Mouse (Mus musculus) erythroblast, embryonic 14.5 days (primary cell): ENCODE data around the gene Prkch.

Experiments used
- GATA1 ChIP-seq: IDR thresholded peaks from 2 replicates; pipeline ENCODE4 v1.6.1; 2012; ENCODE audit warnings: low read length, inconsistent platforms, mixed read lengths
- TAL1 ChIP-seq: IDR thresholded peaks from 3 replicates; pipeline ENCODE4 v1.6.1; 2012; ENCODE audit warnings: low read length, inconsistent platforms, mixed read lengths

- no peak for TF ChIP-seq GATA1
- no peak for TF ChIP-seq TAL1
Observed at GRCm38 (mm10) chr12:73816866-73817265, 232.3 kb downstream of the Prkch start.
